Mouse (Mus musculus) neural tube, embryonic 15.5 days (tissue): ENCODE measurements at regions not wholly inside any gene's neighbourhood (a gene's known extent, or its start where the extent isn't known, plus 50 kb on each side); places are given as distances from the start of the nearest gene placed in this dataset.
A peak's percentile ranks its signal among the peaks of the same experiment; 100 is the strongest.

Source experiments
- ATAC-seq: fragments of 200-750 bp; cut with Nextera tagmentation; 2 replicates; pipeline ENCODE4 v1.8.0; 2017; ENCODE audit warnings: mild to moderate bottlenecking, moderate TSS enrichment, moderate library complexity; ENCODE audit not compliant: low FRiP score
- H3K27ac ChIP-seq: fragments of 300-500 bp; sonication (generic); replicated peaks from 2 replicates; pipeline ENCODE4 v1.5.1; 2015; ENCODE audit warnings: mild to moderate bottlenecking, inconsistent platforms
- H3K27me3 ChIP-seq: fragments of 300-500 bp; sonication (generic); replicated peaks from 2 replicates; pipeline ENCODE4 v1.6.1; 2015; ENCODE audit warnings: inconsistent platforms
- H3K36me3 ChIP-seq: fragments of 300-500 bp; sonication (generic); 2 replicates; pipeline ENCODE4 v1.6.1; 2015; ENCODE audit warnings: inconsistent platforms
- H3K4me1 ChIP-seq: fragments of 300-500 bp; sonication (generic); 2 replicates; pipeline ENCODE4 v1.6.1; 2015; ENCODE audit warnings: inconsistent platforms
- H3K4me2 ChIP-seq: fragments of 300-500 bp; sonication (generic); 2 replicates; pipeline ENCODE4 v1.6.1; 2015; ENCODE audit warnings: inconsistent platforms, mild to moderate bottlenecking, moderate library complexity
- H3K4me3 ChIP-seq: fragments of 300-500 bp; sonication (generic); replicated peaks from 2 replicates; pipeline ENCODE4 v1.5.1; 2015; ENCODE audit warnings: mild to moderate bottlenecking, inconsistent platforms
- H3K9ac ChIP-seq: fragments of 300-500 bp; sonication (generic); replicated peaks from 2 replicates; pipeline ENCODE4 v1.6.1; 2015; ENCODE audit warnings: mild to moderate bottlenecking, inconsistent platforms
- H3K9me3 ChIP-seq: fragments of 300-500 bp; sonication (generic); replicated peaks from 2 replicates; pipeline ENCODE4 v1.6.1; 2016; ENCODE audit warnings: inconsistent platforms
- WGBS: fragments of 180-500 bp; shearing (Covaris S2); methylation state at CpG from one replicate; pipeline ENCODE4 v1.1.7; 2015; ENCODE audit warnings: mixed read lengths; 5-methylcytosine and 5-hydroxymethylcytosine counted together

GRCm38 (mm10) chr12:48929035-48929434, 453.4 kb upstream of the Foxg1 start:
- H3K9me3 ChIP-seq: no peaks in the 10 kb centered on the region
- ATAC-seq: peak; percentile 77; the same call in 1 of the 2 replicates
- no peak overlapping the region for H3K27ac ChIP-seq
- no peaks in the 10 kb centered on the region for H3K4me1 ChIP-seq
- H3K36me3 ChIP-seq: no peaks in the 10 kb centered on the region
- no peak overlapping the region for H3K9ac ChIP-seq
- H3K27me3 ChIP-seq: no peaks in the 10 kb centered on the region
- no peak overlapping the region for H3K4me3 ChIP-seq
- no peak overlapping the region for H3K4me2 ChIP-seq

- no peak for ATAC-seq
- Histone ChIP-seq H3K36me3 (no peaks in the 10 kb centered on the region), H3K9ac (no peak overlapping the region), H3K9me3 (no peaks in the 10 kb centered on the region), H3K4me1 (no peaks in the 10 kb centered on the region), H3K27ac (no peak overlapping the region), H3K27me3 (no peaks in the 10 kb centered on the region), H3K4me3 (no peak overlapping the region), H3K4me2 (no peak overlapping the region)
These were observed 436.0 kb upstream of the Foxg1 start for GRCm38 (mm10) chr12:48946505-48946904.

- Histone ChIP-seq H3K27me3 (no peaks in the 10 kb centered on the region), H3K9ac (no peak overlapping the region), H3K4me2 (no peak overlapping the region), H3K9me3 (no peaks in the 10 kb centered on the region), H3K4me1 (peaks cover 4% of the 10 kb centered on the region; the same call in 1 of the 2 replicates), H3K4me3 (no peak overlapping the region), H3K36me3 (no peaks in the 10 kb centered on the region), H3K27ac (peak overlapping the region; percentile 51; the same call in 1 of the 2 replicates)
- ATAC-seq: peak; percentile 85
- 20% methylated on average over 6 of the region's 6 CpGs for WGBS
These were observed 423.0 kb upstream of the Foxg1 start for GRCm38 (mm10) chr12:48959289-48960005.

GRCm38 (mm10) chr12:48960056-48960455, 422.4 kb upstream of the Foxg1 start:
- no peak overlapping the region for H3K4me3 ChIP-seq
- H3K9ac ChIP-seq: no peak overlapping the region
- H3K9me3 ChIP-seq: no peaks in the 10 kb centered on the region
- no peaks in the 10 kb centered on the region for H3K36me3 ChIP-seq
- peaks cover 4% of the 10 kb centered on the region; the same call in 1 of the 2 replicates for H3K4me1 ChIP-seq
- no peaks in the 10 kb centered on the region for H3K27me3 ChIP-seq
- 67% methylated on average over 4 of the region's 4 CpGs for WGBS
- no peak overlapping the region for H3K4me2 ChIP-seq
- ATAC-seq: no peak
- no peak overlapping the region; the same call in 1 of the 2 replicates for H3K27ac ChIP-seq

GRCm38 (mm10) chr12:48963451-48963850, 419.0 kb upstream of the Foxg1 start:
- no peaks in the 10 kb centered on the region for H3K9me3 ChIP-seq
- H3K4me2 ChIP-seq: no peak overlapping the region
- peaks cover 4% of the 10 kb centered on the region; the same call in 1 of the 2 replicates for H3K4me1 ChIP-seq
- H3K27me3 ChIP-seq: no peaks in the 10 kb centered on the region
- no peaks in the 10 kb centered on the region for H3K36me3 ChIP-seq
- ATAC-seq: no peak
- whole genome bisulfite sequencing: 92% methylated on average over 3 of the region's 3 CpGs
- H3K9ac ChIP-seq: no peak overlapping the region
- no peak overlapping the region for H3K27ac ChIP-seq
- H3K4me3 ChIP-seq: no peak overlapping the region
